Mouse (Mus musculus): ENCODE measurements around the gene E2f1.

DNA sequence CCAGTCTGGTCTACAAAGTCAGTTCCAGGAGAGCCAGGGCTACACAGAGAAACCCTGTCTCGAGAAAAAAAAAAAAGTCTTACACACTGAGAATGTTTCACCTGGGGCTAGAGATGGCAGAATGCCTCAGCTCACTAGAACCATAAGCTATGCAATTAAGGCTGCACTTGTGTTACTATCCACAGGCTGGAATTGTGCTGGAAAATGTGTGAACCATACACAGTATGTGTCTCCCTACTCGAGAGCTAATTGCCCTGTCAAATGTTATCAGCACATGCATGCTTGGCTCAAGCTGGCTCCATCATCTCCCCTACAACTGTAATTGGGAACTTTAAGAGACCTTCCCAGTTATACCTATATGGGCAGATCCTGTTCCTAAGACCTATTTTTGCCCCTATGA lies 18.8 kb downstream of the E2f1 start:
- no peak for TF ChIP-seq POLR2A (IDR thresholded peaks at IDR 0.05; ENCODE audit: borderline replicate concordance, control insufficient read depth, low read depth, low read length)
- TF ChIP-seq CTCF (IDR thresholded peaks at IDR 0.05; ENCODE audit: control insufficient read depth, insufficient read depth, low read length), result no peak

Measured in bone marrow, adult 2 months (tissue).